In genomic region chr2:180225044-180225761, GRCm38 (mm10) we compare ENCODE assay signal across 1 mouse cellular context.
TF ChIP-seq lines count a peak whose summit lies in the region.

No protein-coding gene starts in this region.

TF ChIP-seq in CH12.LX, 34 proteins besides CTCF, POLR2A, EP300 and RAD21 (continued from another document):
- no peak for TF ChIP-seq MAZ (IDR thresholded peaks at IDR 0.05; ENCODE audit: low read depth, low read length)
